Mouse (Mus musculus): ENCODE results near the gene Timm22. TPM values are rescaled to one million over a fixed set of nuclear protein-coding genes. Genes with fewer than 3 reads are reported as not detected.

The Timm22 gene
- polyA plus RNA-seq, 1 experiment from 2014 or later: 111 TPM

DNA sequence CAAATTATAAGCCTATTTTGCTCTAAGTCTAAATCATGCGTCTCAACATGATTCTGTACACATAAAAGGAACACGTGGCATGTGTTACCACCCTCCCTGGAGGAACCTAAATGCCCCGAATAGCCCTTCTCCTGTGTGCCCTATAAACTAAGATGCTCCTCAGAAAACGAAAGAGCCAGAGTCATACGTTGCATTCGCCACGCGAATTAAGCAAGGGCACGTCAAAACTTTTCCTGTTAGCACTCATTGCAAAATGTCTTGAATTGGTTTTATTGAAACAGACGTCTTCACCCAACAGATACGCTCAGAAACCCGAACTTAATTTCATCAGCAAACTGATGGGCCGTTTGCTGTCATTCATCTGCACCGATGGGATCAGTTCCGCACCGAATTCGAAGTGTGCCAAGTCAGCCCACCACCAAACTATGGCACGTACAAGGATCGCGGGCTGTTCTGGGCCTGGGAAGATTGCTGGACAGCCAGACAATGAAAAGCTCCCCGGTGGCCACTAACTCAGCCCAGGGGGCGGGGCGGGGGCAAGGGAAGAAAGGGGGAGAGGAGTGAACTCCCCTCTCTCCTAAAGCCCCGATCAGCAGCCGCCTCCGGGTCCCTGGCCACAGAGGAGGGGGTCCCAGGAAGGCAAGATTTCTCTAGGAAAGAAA is 9.0 kb upstream of the Timm22 start:
- no peaks in the 10 kb centered on the region for H3K9me3 ChIP-seq (replicated peaks)
- ATAC-seq (replicated peaks; ENCODE audit: low FRiP score): no peak; the same call in 1 of the 2 replicates
- H3K4me1 ChIP-seq: peaks cover 27% of the 10 kb centered on the region
- under 1% methylated on average over 24 of the region's 26 CpGs for WGBS
- H3K9ac ChIP-seq: peak overlapping the region; percentile 90
- peak overlapping the region; percentile 91 for H3K27ac ChIP-seq
- peak overlapping the region; percentile 93 for H3K4me3 ChIP-seq (replicated peaks)
- H3K36me3 ChIP-seq: no peaks in the 10 kb centered on the region
- no peaks in the 10 kb centered on the region for H3K27me3 ChIP-seq
- peak overlapping the region; percentile 92 for H3K4me2 ChIP-seq

DNA sequence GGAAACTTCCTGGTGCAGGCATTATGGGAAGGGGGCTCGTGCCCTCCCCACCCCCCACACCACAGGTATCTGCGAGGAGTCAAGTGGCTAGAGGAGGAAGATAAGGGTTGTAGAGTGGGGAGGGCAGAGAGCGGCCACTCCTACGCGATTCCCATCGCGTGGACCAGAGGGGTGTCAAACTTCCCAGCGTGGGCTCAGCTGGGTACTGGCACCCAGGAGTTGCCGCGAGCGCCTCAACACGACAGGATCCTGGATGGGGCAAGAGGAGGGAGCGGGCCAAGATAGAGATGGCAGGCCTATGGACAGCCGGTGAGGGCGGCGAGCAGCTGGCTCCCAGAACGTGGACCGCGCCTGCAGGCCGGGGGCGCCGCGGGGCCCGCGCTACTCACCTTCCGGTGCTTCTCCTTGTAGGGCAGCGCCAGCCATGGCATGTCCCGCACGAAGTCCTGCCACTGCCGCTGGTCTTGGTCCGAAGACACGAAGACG is 8.4 kb upstream of the Timm22 start:
- Histone ChIP-seq H3K4me1 (peaks cover 24% of the 10 kb centered on the region), H3K9me3 (replicated peaks) (no peaks in the 10 kb centered on the region), H3K9ac (peak overlapping the region; percentile 90), H3K27ac (peak overlapping the region; percentile 91), H3K36me3 (no peaks in the 10 kb centered on the region), H3K4me3 (replicated peaks) (peak overlapping the region; percentile 93), H3K4me2 (peak overlapping the region; percentile 92), H3K27me3 (no peaks in the 10 kb centered on the region)
- ATAC-seq (replicated peaks; ENCODE audit: low FRiP score): peak; percentile 75
- under 1% methylated on average over 33 of the region's 33 CpGs for WGBS

DNA sequence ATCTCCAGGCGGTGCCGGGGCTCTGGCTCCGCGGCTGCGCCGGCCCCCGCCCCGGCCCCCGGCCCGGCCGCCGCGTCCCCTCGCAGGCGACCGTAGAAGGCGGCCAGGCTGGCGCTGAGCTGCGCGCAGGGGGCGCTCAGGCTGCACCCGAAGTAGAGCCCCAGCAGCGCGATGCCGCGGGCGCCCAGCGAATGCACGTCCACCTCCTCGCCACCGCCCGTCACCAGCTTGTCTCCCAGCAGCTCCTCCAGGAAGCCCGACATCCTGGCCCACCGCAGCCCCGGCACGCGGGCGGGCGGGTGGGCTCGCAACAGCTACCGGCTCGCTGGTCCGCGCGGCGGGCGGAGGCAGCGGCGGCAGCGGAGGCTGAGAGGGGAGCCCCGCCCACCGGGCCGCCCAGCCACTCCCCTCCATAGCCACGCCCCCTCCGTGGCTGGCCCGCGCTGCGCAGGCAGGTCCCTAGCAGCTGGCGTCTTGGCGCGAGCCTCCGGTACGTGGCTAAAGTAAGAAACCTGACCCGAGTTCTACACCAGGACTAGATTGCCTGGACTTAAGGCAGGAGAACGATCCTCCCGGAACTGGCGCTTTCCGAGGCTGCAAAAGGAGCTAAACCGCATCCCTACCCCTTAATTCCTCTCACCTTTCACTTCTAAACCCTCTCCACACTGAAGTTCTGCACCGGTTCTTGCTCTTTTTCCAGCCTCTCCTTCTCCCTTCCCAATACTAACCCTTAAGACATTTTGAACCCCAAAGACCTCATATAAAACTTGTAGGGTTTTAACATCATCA is 7.8 kb upstream of the Timm22 start, which contains the start of gene Nxn:
TSS of gene Nxn (minus strand) at position 343 of the 789 bp plus-strand sequence.
- Histone ChIP-seq H3K27me3 (no peaks in the 10 kb centered on the region), H3K4me3 (replicated peaks) (peak within 1 kb of the TSS; percentile 93), H3K9me3 (replicated peaks) (no peaks in the 10 kb centered on the region), H3K9ac (peak within 1 kb of the TSS; percentile 90), H3K4me2 (peak within 1 kb of the TSS; percentile 92), H3K4me1 (peaks cover 24% of the 10 kb centered on the region), H3K27ac (peak within 1 kb of the TSS; percentile 91), H3K36me3 (no peaks in the 10 kb centered on the region)
- under 1% methylated on average over 68 of the region's 70 CpGs for WGBS
- peak; percentile 94 for ATAC-seq (replicated peaks; ENCODE audit: low FRiP score)

DNA sequence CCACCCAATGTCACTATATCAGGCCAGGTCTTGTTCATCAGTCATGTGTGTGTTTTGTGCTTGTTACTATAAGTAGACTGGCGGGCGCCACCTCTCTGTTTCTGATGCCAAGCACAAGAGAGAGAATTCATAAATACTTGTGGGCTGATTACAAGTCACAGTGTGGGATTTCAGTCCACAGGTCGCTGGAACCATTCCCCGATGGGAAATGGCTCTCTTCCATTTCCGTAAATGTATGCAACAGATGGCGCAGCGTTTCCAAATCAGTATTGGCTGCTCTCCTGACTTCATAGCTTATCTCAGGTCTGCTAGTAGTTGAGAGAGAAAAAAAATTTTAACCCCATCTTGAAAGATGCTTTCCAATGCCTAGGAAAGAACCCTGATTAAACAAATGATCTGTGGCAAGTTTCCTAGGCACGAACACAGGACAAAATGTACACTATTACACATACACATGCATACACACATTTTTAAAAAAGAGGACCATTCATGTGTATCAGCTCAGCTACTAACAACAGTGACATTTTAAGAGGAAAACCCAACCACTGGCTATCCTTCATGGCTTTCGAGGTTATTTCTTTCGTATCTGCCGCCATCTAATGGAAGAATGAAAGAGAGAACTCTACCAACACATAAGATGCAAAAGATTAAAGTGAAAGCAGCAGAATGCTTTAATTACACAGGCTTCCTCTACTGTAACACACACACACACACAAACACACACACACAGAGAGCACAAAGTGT is 7.0 kb upstream of the Timm22 start:
- H3K27me3 ChIP-seq: no peaks in the 10 kb centered on the region
- peaks cover 24% of the 10 kb centered on the region for H3K4me1 ChIP-seq
- H3K9ac ChIP-seq: peak overlapping the region; percentile 90; the same call in 1 of the 2 replicates
- H3K36me3 ChIP-seq: no peaks in the 10 kb centered on the region
- H3K4me3 ChIP-seq (replicated peaks): peak overlapping the region; percentile 93
- 9% methylated on average over 11 of the region's 11 CpGs for WGBS
- ATAC-seq (replicated peaks; ENCODE audit: low FRiP score): 0 out of 2 replicates have a peak, but pooled peaks have one; percentile 30
- no peaks in the 10 kb centered on the region for H3K9me3 ChIP-seq (replicated peaks)
- peak overlapping the region; percentile 92 for H3K4me2 ChIP-seq
- H3K27ac ChIP-seq: peak overlapping the region; percentile 91

DNA sequence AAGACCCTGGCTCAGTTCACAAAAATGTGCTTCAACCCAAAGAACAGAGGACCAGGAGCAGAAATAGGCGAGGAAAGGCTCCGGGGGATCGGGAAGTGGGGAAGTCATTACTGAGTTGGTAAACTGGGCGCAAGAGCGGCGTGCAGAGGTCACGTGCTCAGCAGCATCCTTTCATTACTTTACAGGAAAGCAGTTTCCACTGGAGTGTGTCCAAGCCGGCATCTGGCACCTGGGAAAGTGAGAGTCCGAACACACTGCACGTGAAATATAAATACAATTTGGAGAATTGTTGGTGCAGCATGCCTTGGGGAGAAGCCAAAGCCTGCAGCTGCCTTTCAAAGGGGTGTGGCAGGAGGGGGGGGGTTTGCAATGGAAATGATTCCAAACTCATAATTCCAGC is 5.4 kb upstream of the Timm22 start:
- no peak overlapping the region for H3K4me2 ChIP-seq
- H3K27me3 ChIP-seq: no peaks in the 10 kb centered on the region
- H3K9ac ChIP-seq: no peak overlapping the region
- no peak for ATAC-seq (replicated peaks; ENCODE audit: low FRiP score)
- no peaks in the 10 kb centered on the region for H3K9me3 ChIP-seq (replicated peaks)
- no peaks in the 10 kb centered on the region for H3K36me3 ChIP-seq
- H3K27ac ChIP-seq: no peak overlapping the region
- H3K4me1 ChIP-seq: peaks cover 19% of the 10 kb centered on the region
- H3K4me3 ChIP-seq (replicated peaks): no peak overlapping the region
- 70% methylated on average over 10 of the region's 10 CpGs for WGBS

DNA sequence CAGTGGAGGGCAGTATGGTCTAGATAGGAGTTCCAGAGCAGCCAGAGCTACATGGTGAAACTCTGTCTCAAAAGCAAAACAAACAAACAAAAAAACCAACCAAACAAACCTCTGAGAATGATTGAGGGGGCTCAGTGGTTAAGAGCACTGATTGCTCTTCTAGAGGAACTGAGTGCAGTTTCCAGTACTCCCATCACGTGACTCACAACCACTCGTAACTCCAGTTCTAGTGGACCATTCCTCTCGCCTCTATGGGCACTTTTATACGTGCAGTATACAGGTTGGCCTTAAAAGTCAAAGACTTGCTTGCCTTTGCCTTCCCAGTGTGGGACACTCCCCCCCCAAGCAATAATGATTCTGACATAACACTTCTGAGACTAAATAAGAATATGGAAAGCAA is 1.6 kb upstream of the Timm22 start:
- no peaks in the 10 kb centered on the region for H3K9me3 ChIP-seq (replicated peaks)
- no peaks in the 10 kb centered on the region for H3K27me3 ChIP-seq
- no peak overlapping the region for H3K4me3 ChIP-seq (replicated peaks)
- peaks cover 13% of the 10 kb centered on the region for H3K4me1 ChIP-seq
- ATAC-seq (replicated peaks; ENCODE audit: low FRiP score): no peak
- no peak overlapping the region for H3K27ac ChIP-seq
- WGBS: 67% methylated on average over 4 of the region's 4 CpGs
- no peak overlapping the region for H3K9ac ChIP-seq
- H3K36me3 ChIP-seq: peaks cover 10% of the 10 kb centered on the region; the same call in 1 of the 2 replicates
- H3K4me2 ChIP-seq: no peak overlapping the region

DNA sequence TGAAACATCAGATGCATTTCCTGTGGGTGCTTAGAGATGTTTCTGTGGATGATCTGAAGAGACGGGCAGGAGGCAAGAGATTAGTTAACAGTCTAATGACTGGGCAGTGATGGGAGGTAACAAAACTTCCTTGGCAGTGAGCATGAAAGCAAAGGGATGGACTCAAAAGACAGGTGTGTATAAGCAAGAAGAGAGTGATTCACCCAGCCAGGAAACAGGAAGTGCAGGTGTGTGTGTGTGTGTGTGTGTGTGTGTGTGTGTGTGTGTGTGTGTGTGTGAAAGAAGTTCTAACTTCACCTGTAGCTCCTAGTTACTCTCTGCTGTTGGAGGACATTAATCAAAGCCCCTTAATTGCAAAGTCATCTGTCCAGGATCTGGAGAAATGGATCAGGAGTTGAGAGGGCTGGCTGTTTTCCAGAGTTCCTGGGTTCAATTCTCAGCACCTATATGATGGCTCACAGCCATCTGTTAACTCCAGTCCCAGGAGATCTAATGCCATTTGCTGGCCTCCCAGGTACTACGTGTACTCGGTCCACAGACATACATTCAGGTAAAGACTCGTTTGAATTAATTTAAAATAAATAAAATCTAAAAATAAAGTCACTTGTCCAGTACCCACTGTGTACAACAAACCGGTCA is 1.0 kb upstream of the Timm22 start:
- H3K4me1 ChIP-seq: peaks cover 12% of the 10 kb centered on the region
- H3K4me3 ChIP-seq (replicated peaks): no peak overlapping the region
- H3K27ac ChIP-seq: no peak overlapping the region
- 81% methylated on average over 5 of the region's 5 CpGs for WGBS
- H3K9ac ChIP-seq: no peak overlapping the region
- no peaks in the 10 kb centered on the region for H3K27me3 ChIP-seq
- H3K36me3 ChIP-seq: peaks cover 12% of the 10 kb centered on the region; the same call in 1 of the 2 replicates
- no peaks in the 10 kb centered on the region for H3K9me3 ChIP-seq (replicated peaks)
- H3K4me2 ChIP-seq: no peak overlapping the region
- no peak for ATAC-seq (replicated peaks; ENCODE audit: low FRiP score)

DNA sequence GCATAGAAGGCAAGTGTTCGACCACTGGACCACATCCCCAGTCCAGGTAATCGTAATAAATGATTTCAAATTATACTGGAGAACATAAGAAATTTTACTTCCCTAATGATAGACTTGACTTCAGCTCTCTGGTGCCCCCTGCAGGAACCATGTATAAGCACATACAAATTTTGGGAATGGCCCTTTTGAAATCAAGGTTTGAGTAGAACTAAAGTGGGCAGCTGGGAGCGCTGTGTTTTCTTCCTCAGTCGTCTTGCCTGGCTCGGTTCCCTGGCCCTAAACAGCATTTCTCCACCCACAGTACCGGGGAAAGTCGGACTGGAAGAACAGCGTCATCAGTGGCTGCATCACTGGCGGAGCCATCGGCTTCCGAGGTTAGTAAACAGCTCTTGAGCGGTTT is 4.1 kb downstream of the Timm22 start:
- Histone ChIP-seq H3K4me3 (replicated peaks) (no peak overlapping the region), H3K4me2 (no peak overlapping the region), H3K36me3 (peaks cover 58% of the 10 kb centered on the region), H3K9me3 (replicated peaks) (no peaks in the 10 kb centered on the region), H3K27ac (no peak overlapping the region), H3K9ac (no peak overlapping the region), H3K4me1 (peaks cover 12% of the 10 kb centered on the region), H3K27me3 (no peaks in the 10 kb centered on the region)
- WGBS: 77% methylated on average over 12 of the region's 12 CpGs
- ATAC-seq (replicated peaks; ENCODE audit: low FRiP score): no peak

DNA sequence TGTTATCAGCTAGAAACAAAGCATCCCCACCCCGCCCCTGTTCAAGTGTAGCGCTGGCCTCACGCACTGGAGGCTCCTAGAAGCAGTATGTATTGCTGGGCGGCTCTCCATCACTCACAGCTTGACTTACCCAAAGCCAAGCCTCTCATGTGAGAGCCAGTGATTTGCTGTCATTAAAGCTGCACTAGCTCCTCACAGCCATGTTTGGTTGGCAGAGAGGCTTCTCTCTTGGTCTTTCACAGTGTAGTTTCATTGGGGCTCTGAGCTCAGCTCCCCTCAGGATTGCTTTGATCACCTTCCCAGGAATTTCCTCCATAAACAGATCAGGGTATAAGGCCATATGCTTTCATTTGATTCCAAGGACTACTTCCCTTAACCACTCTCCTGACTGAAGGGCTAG is 6.5 kb downstream of the Timm22 start:
- no peak for ATAC-seq (replicated peaks; ENCODE audit: low FRiP score)
- H3K4me1 ChIP-seq: peaks cover 5% of the 10 kb centered on the region
- H3K4me2 ChIP-seq: no peak overlapping the region
- WGBS: 75% methylated on average over 4 of the region's 4 CpGs
- H3K4me3 ChIP-seq (replicated peaks): no peak overlapping the region
- H3K9me3 ChIP-seq (replicated peaks): no peaks in the 10 kb centered on the region
- H3K27me3 ChIP-seq: no peaks in the 10 kb centered on the region
- H3K36me3 ChIP-seq: peaks cover 82% of the 10 kb centered on the region
- no peak overlapping the region for H3K27ac ChIP-seq
- no peak overlapping the region for H3K9ac ChIP-seq

DNA sequence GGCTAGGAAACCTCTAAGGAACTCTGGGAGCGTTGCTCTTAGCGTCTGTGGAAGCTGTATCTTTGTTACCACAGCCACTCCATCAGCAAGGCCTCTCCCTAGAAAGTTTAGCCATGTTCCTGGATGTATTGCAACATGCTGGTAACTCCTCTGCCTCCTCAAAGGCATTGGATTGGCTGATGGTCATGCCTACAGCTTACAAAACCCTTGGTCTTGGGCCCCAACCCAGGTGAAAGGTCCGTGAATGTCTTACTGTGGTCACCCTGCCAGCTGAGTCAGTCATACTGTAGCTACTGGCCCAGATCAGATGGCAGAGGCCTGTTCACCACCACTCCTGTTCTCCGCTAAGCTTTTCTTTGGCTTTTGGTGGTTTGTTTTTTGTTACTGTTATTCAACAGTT is 8.2 kb downstream of the Timm22 start:
- 87% methylated on average over 4 of the region's 4 CpGs for WGBS
- H3K9me3 ChIP-seq (replicated peaks): no peaks in the 10 kb centered on the region
- no peak for ATAC-seq (replicated peaks; ENCODE audit: low FRiP score)
- H3K27me3 ChIP-seq: no peaks in the 10 kb centered on the region
- H3K4me1 ChIP-seq: no peaks in the 10 kb centered on the region
- peaks cover 91% of the 10 kb centered on the region for H3K36me3 ChIP-seq
- H3K27ac ChIP-seq: no peak overlapping the region
- no peak overlapping the region for H3K4me3 ChIP-seq (replicated peaks)
- no peak overlapping the region for H3K9ac ChIP-seq
- H3K4me2 ChIP-seq: no peak overlapping the region

DNA sequence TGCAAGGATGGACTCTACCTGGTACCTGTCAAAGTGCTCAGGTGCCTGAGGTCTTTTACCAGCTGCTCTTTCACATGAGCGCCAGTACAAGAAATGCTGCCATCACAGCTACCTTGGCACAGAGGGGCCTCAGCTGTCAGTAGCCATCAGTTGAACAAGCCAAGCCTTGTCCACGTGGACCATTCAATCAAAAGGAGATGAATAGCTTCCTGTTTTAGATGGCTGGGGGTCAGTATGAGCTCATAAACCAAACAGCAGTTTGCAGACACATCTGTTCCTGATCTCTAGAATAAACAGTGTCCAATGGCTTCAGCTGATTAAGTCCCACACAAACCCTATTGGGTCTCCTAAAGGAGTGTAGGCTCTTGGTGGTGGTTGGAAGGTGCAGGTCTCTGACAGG is 9.2 kb downstream of the Timm22 start:
- 40% methylated on average over 2 of the region's 2 CpGs for WGBS
- no peak for ATAC-seq (replicated peaks; ENCODE audit: low FRiP score)
- peaks cover 95% of the 10 kb centered on the region for H3K36me3 ChIP-seq

More for the DNA sequence above, 9.2 kb downstream of the Timm22 start:
- Histone ChIP-seq H3K4me3 (replicated peaks) (no peak overlapping the region), H3K4me1 (no peaks in the 10 kb centered on the region), H3K9ac (no peak overlapping the region), H3K27ac (no peak overlapping the region), H3K27me3 (no peaks in the 10 kb centered on the region), H3K9me3 (replicated peaks) (no peaks in the 10 kb centered on the region), H3K4me2 (no peak overlapping the region)

All from kidney, embryonic 15.5 days (tissue).